Mouse (Mus musculus) activated CD4-positive, CD25-positive, alpha-beta regulatory T cell, adult 4 months (primary cell): ENCODE data around the gene Rnpepl1. TPM values are rescaled to one million over a fixed set of nuclear protein-coding genes. Genes with fewer than 3 reads are reported as not detected.

Source experiments
- ATAC-seq: one replicate; pipeline ENCODE4 v1.8.0; 2017
- polyA plus RNA-seq, 2 experiments: library from polyadenylated mRNA; unstranded; fragments of 100-300 nt; shearing (Covaris generic); gene quantifications; one replicate each; pipeline ENCODE4 v1.2.1; 2017

The Rnpepl1 gene
- polyA plus RNA-seq: 10 to 100 TPM; 23.3 to 25.3 TPM

DNA sequence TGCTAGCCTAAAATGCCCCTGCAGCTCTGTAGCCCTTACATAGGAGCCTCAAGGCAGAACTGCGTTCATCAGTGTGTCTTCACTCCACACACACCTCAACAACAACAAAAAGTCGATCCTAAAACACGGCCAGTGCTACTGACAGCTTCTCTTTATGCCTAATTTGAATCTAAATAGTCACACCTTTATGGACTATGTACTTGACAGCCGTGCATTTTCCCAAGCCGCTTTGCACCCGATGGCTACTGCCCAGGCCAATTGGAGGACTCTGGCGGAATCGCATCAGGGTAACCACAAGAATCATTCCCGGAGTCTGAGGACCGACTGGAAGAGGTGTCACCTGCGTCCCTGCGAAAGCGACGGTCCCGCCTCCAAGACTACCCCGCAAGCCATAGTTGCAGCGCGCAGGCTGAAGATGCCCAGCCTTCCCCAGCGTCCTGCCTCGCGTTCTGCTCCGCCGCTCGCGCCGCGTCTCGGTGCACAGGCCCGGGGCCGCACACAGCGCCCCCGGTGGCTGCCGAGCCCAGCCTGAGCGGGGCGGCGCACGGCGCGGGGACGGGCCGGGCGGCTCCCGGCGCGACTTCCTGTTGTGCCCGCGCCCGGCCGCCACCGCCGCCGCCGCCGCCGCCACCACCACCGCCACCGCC, at the start of gene Rnpepl1:
TSS of gene Rnpepl1 (plus strand) at position 545 of the 647 bp plus-strand sequence.
- peak; percentile 50 for ATAC-seq

DNA sequence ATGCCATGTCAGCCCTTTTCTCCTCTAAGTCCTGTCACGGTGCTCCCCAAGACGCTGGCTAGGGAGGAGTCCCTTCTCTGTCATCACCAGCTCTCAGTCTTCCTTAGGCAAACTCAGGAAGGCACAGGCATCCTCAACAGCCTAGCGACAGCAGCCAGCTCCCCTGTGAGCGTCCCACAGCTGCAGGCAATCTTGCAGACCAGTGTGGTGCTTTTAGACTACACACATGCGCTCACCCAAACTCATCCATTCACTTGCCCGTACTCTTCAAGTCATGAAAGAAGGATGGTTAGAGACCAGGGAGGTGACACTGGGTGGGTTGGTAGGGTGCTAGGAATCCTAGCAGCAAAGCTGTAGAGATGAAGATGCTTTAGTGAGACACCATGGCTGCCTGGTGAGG, 49.1 kb upstream of the Rnpepl1 start:
- no peak for ATAC-seq

DNA sequence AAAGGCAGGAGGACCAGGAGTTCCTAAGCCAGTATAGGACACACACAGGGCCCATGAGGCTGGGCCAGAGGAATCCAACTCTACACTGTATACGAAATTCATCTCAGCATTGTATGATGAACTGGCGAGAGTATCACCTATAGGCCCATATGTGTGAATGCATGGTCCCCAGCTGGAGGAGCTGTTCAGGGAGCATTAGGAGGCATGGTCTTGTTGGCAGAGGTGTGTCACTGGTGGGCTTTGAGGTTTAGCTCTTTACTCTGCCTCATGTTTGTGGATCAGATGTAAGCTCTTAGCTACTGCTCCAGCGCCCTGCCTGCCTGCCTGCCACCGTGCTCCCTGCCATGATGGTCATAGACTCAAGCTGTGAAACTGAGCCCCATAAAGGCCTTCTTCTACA, 47.3 kb upstream of the Rnpepl1 start:
- no peak for ATAC-seq

DNA sequence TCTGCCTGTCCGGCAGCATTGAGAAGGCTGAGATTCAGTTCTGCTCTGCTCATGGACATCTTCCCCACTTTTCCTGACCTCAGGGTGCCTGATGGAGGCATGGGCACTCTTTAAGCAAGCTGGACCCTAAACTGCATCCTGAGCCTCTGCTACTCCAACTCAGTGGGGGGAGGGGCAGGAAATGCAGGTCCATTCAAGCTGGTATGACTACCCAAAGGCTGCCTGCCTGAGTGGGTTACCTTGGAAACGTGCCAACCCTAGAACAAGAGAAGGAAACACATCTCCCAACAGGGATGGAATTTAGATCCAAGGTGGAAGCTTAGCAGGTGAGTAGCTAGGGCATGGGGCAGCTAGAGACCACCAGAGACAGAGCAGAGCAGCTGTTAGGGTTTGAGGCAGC, 44.4 kb upstream of the Rnpepl1 start:
- ATAC-seq: no peak

DNA sequence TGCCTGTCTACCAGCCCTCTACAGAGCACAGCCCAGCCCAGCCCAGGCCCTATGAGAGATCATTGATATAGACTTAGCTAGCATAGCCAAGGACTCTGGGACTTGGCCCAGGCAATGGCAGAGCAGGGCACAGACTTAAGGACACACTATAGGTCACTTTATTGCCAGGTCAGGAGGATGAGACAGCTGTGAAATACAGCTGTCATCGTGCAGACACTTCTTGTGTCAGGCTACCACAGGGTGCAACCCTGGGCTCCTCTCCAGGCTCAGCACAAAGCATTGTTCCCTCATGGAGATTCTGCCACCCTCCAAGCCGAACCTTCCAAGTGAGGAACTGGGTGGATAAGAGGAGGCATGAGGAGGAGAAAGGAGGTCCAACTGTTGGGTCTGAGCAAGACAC, 40.6 kb upstream of the Rnpepl1 start:
- no peak for ATAC-seq

DNA sequence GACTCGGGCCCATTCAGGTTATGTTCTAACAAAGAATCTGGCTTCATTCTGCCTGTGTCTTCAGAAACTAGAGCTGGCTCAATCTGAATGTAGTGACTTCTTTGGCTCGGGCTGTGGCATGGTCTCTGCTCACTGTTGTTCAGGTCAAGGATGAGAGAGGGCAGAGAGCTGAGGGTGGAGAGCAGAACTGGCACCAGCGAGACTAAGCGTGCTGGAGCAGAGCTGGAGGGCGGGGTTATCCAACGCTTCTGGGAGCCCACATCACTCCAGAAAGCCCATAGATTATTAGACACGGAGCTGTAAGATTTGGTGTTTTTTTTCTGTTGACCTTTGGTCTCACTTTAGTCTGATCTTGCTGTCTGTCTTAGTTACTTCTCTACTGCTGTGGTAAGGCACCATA, 37.9 kb upstream of the Rnpepl1 start:
- ATAC-seq: no peak

DNA sequence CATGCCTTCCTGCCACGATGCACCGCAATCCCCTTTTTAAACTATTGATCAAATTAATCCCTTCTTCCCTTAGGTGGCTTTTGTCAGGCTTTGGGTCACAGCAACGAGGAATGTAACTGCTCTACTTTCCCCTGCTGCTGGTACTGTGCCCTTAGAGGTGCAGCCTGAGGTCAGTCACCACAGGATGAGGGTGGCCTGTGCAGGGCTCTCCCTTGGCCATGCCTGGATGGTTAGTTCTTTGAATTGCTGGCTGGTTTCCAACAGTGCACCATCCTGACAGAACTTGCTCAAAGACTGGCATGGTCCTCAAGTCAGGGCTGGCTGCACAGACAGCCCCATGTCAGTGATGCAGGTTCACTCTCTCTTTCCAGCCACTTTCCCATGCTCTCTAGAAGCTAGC, 36.6 kb upstream of the Rnpepl1 start:
- no peak for ATAC-seq

DNA sequence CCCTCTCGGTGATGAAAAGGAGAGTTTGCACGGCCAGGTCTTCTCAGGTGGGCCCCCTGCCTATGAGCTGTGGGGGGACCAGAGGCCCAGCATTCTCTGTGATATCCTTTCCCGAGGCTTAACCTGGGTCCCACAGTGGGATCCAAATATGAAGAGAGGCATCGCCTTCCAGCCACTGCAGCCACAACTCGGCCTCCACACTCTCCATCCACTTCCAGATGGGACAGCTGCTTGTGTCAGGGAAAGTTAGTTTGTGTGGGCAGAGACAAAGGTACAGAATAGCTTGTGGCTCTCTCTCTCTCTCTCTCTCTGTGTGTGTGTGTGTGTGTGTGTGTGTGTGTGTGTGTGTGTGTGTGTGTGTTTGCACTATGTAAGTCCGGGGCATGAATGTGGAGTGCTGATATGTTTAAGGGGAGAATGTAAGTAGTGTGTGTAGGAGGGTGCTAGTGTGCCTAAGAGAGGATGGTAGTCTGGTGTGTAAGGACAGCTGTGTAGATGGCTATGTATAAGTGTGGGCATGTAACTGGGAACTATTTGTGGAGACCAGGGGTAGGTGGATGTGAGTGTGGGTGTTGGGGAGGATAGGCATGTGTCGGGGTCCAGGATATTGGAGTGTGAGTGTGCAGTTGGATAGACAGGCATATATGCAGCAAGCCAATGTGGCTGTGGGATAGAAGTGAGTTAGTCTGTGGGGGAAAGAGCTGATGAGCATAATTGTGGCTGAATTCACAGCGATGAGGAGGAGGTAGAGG, 35.0 kb upstream of the Rnpepl1 start:
- no peak for ATAC-seq

DNA sequence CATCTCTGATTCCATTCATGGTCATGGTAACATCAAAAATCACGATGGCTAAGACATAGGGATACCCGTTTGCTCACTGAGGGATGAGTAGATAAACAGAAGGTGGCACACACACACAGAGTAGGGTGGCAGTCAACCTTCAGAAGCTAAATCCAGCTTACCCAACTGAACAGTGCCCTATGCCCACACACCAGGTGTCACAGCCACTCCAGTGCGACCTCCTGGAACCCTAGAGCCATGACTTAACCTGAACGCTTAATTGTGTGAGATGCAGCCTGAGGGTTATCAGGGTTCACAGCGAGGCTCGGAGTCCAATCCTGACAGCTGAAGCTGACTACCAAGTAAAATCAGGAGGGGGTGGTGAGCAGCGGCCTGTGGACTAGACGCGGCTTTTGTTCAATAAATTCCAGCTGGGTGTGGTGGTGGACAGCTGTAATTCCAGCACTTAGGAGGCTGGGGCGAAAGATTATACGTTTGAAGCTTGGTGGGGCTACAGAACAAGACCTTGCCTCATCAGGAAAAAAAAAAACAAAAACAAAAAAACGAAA, 33.1 kb upstream of the Rnpepl1 start:
- ATAC-seq: no peak

DNA sequence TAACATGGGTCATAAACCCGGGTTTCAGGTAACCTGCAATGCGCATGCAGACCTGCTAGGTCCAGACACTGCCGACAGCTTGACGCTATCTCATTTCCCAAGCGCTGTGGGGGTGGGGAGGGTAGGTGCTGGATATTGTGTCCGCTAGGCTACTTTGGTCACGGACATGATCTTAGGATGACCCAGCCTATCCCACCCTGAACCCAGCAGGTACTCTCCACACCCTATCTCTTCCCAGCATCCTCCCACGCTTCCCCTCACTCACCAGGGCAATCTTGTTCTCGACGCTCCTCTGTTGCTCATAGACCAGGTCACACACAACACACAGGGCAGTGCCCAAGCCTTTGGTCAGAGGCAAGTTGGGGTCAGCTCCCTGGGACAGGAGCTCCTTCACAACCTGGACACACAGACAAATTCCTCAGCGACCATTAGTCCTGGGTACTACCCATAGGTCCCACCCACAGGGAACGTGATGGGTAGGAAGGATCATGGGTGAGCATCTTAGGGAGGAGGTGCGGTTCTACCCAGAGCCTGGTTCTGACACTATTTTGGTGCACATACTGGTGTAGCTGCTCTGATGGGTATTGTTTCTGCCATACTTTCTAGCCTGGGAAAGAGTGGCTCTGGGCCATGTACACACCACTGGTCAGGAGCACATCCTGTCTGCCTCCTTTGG, 32.4 kb upstream of the Rnpepl1 start:
- ATAC-seq: no peak

DNA sequence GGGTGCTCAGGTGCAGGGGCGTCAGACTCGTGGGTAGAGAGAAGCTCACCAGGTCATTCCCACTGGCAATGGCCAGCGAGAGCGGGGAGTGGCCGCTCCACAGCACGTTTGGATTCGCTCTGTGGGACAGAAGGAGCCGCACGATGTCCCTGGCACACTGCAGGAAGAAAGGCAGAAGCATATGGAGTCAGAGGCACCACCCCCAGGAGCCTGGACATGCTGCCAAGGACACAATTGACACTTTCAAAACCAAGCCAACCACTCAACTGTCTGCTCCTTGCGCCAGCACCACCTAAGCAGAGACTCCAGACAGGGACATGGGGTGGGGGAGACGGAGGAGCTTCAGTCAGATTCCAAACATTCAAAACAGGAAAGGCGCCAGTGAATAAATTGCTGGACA, 31.3 kb upstream of the Rnpepl1 start:
- ATAC-seq: no peak

DNA sequence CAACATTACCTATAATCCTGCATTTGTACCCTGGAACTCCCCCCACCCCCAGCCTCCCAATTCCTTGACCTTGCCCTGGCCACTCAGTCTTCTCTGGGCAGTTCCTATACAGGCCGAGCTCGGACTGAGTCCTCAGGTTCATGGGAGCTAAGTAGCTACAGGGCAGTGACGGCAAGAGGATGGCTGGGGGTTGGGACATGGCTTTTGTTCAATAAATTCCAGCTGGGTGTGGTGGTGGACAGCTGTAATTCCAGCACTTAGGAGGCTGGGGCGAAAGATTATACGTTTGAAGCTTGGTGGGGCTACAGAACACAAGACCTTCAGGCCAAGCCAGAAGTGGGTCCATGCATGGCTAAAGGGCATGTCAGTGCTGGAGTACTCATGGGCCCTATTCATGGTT, 30.5 kb upstream of the Rnpepl1 start:
- ATAC-seq: no peak

DNA sequence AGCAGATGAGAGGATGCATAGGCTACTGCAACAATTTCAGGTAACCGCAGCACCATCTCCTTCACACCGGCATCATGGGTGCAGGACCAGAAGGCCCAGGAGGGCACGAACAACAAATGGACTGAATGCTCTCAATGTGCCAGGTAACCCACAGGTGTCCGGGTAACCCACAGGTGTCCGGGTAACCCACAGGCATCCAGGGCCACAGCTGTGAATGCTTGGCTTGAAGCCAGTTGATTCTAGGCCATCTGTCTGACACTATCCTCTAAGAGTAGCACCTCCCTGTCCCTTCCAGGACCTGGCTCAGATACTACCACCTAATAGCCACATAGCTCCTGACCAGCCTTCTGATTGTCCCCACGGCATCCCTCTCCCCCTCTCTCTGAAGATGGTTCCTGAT, 28.6 kb upstream of the Rnpepl1 start:
- no peak for ATAC-seq

DNA sequence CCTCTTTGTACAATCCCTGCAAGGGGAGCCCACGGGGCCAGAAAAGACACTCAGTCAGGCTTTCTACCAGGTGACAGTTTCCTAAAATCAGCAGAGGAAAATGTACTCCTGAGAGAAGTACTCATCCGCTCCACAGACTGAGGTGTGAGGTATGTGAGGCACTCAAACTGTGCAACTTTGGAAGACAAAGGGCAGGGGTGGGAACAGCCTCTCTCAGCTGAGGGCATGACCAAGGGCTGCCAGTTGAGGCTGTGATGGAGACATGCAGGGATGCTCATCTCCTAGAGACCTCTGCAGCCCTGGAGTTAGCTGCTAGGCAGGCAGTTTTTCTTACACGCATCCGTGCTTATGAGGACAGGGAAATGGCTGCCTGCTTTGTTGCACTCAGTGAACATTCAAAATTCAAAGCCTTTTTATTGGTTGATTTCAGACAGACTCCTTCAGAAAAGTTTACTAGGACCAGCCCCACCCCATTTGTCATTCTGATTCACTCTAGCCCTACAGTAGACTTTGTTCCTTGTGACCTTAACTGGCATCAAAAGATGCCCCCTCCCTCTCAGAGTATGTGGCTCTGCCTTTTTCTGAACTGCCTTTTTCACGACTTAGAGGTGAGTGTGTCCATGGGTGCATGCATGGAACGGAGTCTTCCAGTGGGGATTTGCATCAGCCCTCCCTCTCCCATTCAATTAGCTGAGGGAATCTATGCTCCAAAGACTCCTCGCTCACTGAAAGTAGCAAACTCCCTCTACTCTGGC, 21.5 kb upstream of the Rnpepl1 start:
- no peak for ATAC-seq

DNA sequence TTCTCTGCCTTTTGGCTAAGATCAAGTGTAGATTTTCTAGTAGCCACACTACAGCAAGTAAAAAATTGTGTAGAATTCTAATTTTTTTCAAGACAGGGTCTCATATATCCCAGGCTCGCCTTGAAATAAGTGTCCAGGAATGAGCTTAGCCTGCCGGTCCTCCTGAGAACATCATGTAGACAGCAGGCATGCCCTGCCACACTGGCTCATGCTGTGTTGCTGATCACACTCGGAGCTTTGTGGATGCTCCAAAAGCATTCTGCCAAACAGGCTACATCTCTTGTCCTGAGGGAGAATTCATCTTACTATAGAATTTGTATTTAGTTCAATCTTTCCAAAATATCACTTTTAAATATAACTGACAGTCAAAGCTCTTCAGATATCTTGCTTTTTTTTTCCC, 17.8 kb upstream of the Rnpepl1 start:
- ATAC-seq: no peak

DNA sequence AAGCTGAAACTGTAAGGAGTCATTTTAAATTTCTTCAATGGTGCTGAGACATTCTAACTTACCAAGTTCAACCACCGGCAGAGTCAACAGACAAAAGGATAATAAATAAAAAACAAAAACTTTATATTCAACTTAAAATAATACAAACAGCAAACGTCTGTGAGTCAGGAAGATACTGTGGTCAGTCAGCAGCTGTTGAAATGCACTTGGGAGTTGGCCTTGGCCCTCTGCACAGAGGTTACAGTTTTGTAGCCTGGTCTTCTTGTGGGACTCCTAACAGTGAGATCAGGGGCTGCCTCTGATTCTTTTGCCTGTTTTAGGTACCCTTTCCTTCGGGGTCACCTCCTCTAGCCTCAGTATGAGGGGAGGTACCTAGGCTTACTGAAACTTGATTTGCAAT, 16.7 kb upstream of the Rnpepl1 start:
- ATAC-seq: no peak

DNA sequence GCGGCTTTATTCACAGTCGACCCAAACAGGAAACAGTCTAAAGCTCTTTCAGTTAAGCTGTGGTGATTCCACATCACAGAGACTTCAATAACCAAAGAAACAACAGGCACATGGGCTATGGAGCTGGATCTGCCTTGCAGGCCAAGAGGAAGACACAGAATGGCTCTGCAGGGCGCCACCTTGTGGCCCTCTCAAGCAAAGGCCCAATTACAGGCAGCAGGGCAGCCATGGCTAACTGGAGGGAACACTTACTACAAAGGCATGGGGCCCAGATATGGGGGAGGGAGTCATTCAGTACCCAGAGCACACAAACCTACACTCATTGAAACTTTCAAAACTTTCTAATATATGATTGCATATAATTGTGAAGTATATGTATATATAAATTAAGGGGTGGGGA, 15.5 kb upstream of the Rnpepl1 start:
- ATAC-seq: peak; percentile 49

DNA sequence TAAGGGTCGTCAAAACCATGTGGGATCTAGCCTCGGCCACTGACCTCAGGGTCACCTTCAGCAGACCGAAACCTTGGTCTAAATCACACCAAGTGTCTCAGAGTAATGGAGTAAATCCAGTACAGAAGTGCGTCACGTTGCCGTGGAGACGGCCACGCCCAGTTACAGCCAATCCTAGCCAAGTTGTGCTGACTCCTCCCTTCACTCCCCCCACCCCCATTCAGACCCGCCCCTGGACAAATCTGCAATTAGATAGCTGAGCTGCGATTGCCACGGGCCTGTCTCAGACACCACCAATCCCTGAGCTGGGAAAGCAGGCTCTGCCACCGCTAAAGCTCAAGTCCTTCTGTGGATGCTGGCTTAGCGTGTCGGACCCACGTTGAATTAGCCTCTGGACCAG, 7.8 kb upstream of the Rnpepl1 start, which contains the start of gene Ankmy1:
TSS of gene Ankmy1 (minus strand) at position 121 of the 400 bp plus-strand sequence.
- ATAC-seq: no peak

DNA sequence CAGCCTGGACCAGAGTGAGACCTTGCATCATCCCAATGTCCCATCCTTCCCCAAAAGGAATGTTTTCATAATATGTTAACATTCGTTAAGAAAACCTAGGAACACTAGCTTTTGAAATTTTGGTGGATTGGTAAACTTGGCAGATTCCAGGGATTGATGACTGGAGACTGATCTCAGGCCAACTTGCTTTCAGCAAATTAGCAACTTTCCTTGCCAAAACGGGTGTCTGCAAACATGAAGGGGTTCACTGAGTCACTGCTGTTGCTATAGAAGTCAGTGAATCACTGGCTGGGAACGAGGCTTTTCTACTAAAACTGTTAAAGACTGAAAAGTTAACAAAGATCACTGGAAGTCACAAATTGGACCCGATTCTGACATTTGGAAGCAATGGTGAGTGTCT, 7.0 kb upstream of the Rnpepl1 start:
- no peak for ATAC-seq

DNA sequence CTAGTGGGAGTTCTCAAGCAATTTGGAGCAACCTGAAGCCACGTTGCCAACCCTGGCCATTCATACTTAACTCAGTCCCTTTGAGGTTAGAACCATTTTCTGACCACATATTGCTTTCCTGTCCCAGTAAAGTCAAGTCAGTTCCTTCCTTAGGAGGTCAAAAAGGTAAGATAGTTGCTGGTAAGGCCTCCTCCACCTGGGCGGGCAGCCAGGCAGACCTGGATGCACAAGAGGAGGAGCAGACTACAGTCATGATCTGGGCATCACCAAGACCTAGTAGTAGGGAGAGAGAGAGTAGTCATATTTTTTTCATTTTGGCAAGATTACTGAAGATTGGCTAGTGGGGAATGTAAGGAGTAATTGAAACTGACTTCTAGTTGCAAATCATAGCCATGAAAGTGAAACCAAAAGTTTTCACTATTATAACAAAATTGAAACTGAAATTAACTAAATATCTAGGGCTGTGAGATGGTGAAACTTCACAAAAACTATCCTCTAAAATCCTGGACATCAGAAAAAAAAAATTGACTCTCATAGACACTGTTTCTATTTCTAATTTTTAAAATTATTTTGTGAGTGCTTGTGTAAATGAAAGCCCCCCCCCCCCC, 4.8 kb upstream of the Rnpepl1 start:
- ATAC-seq: no peak

DNA sequence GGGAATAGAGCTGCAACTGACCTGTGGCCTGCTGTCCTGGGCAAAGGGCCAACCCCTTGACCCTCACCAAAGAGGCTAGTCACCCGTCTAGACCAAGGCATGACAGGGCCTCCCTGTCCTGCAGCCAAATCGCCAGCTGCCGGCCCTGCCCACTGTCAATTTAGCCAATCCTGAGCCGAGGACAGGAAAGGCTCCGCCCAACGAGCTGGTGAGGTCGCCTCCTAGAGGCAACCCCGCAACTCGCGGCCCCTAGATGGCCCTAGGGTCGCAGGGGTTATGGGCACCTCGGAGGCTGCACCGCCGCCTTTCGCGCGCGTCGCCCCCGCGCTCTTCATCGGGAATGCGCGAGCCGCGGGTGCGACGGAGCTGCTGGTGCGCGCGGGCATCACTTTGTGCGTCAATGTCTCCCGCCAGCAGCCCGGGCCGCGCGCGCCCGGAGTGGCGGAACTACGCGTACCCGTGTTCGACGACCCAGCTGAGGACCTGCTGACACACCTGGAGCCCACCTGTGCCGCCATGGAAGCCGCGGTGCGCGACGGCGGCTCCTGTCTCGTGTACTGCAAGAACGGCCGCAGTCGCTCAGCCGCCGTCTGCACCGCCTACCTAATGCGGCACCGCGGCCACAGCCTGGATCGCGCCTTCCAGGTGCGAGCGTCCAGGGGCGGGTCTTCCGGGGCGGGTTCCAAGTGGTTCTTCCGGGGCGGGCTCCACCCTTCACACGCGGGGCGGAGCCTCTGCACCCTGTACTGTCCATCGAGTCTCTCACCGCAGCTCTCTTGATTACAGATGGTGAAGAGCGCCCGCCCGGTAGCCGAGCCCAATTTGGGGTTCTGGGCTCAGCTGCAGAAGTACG, 3.6 kb upstream of the Rnpepl1 start, which contains the start of gene Dusp28:
TSS of gene Dusp28 (plus strand) at position 203 of the 853 bp plus-strand sequence.
- peak; percentile 75 for ATAC-seq
